Mouse (Mus musculus): ENCODE measurements around the gene Wbp1l. TPM values are rescaled to one million over a fixed set of nuclear protein-coding genes. Genes with fewer than 3 reads are reported as not detected.
A peak's percentile ranks its signal among the peaks of the same experiment; 100 is the strongest.

Gene Wbp1l
- total RNA-seq, 2 experiments from 2014 or later: 65.4 to 101 TPM

GRCm38 (mm10) chr19:46641420-46642085 lies 42.7 kb downstream of the Wbp1l start:
- Histone ChIP-seq H3K27ac (peak overlapping the region; percentile 95), H3K4me3 (peak overlapping the region; percentile 65)
- TF ChIP-seq CTCF (IDR thresholded peaks at IDR 0.05): no peak
- intact Hi-C loops (cut with DNase I): loop anchor here (1.0 kb wide), 1 partner anchor 16 kb away; no protein-coding TSS in a partner anchor
- peak; percentile 89 for DNase-seq

GRCm38 (mm10) chr19:46642136-46642753 lies 43.4 kb downstream of the Wbp1l start:
- Histone ChIP-seq H3K27ac (peak overlapping the region; percentile 95), H3K4me3 (peak overlapping the region; percentile 65)
- no peak for TF ChIP-seq CTCF (IDR thresholded peaks at IDR 0.05)
- intact Hi-C loops (cut with DNase I): no loop called here
- peak; percentile 72 for DNase-seq

GRCm38 (mm10) chr19:46643236-46643635 lies 44.4 kb downstream of the Wbp1l start:
- no peak for TF ChIP-seq CTCF (IDR thresholded peaks at IDR 0.05)

GRCm38 (mm10) chr19:46644343-46644792 lies 45.5 kb downstream of the Wbp1l start:
- peak overlapping the region; percentile 65 for H3K4me3 ChIP-seq
- DNase-seq: no peak
- intact Hi-C loops (cut with DNase I): no loop called here
- peak overlapping the region; percentile 95 for H3K27ac ChIP-seq
- TF ChIP-seq CTCF (IDR thresholded peaks at IDR 0.05): no peak

More at GRCm38 (mm10) chr19:46643236-46643635, 44.4 kb downstream of the Wbp1l start:
- intact Hi-C loops (cut with DNase I): no loop called here
- DNase-seq: peak; percentile 53
- H3K27ac ChIP-seq: peak overlapping the region; percentile 95
- peak overlapping the region; percentile 65 for H3K4me3 ChIP-seq

GRCm38 (mm10) chr19:46644793-46645602 lies 46.1 kb downstream of the Wbp1l start:
- no peak for TF ChIP-seq CTCF (IDR thresholded peaks at IDR 0.05)
- Histone ChIP-seq H3K27ac (peak overlapping the region; percentile 95), H3K4me3 (peak overlapping the region; percentile 65)
- intact Hi-C loops (cut with DNase I): no loop called here
- peak; percentile 81 for DNase-seq

- H3K4me3 ChIP-seq: peak overlapping the region; percentile 65
- peak; percentile 81 for DNase-seq
- H3K27ac ChIP-seq: peak overlapping the region; percentile 95
- intact Hi-C loops (cut with DNase I): no loop called here
- no peak for TF ChIP-seq CTCF (IDR thresholded peaks at IDR 0.05)
Observed at GRCm38 (mm10) chr19:46646041-46646481, 47.2 kb downstream of the Wbp1l start.

- H3K27ac ChIP-seq: peak overlapping the region; percentile 95
- DNase-seq: peak; percentile 72
- TF ChIP-seq CTCF (IDR thresholded peaks at IDR 0.05): no peak
- peak overlapping the region; percentile 65; the same call in 1 of the 2 replicates for H3K4me3 ChIP-seq
- intact Hi-C loops (cut with DNase I): no loop called here
Observed at GRCm38 (mm10) chr19:46647254-46647653, 48.4 kb downstream of the Wbp1l start.

- peak; percentile 50 for TF ChIP-seq CTCF (IDR thresholded peaks at IDR 0.05)
- no peak overlapping the region for H3K4me3 ChIP-seq
- H3K27ac ChIP-seq: peak overlapping the region; percentile 95
- DNase-seq: peak; percentile 54
- intact Hi-C loops (cut with DNase I): no loop called here
Observed at GRCm38 (mm10) chr19:46647850-46648249, 49.0 kb downstream of the Wbp1l start.

GRCm38 (mm10) chr19:46648565-46648964 lies 49.7 kb downstream of the Wbp1l start:
- Histone ChIP-seq H3K27ac (peak overlapping the region; percentile 95), H3K4me3 (no peak overlapping the region)
- intact Hi-C loops (cut with DNase I): no loop called here
- DNase-seq: no peak
- no peak for TF ChIP-seq CTCF (IDR thresholded peaks at IDR 0.05)

- no peak overlapping the region for H3K27ac ChIP-seq
- intact Hi-C loops (cut with DNase I): loop anchor here (10.0 kb wide), 1 partner anchor 48 kb away; no protein-coding TSS in a partner anchor
- DNase-seq: no peak
- no peak overlapping the region for H3K4me3 ChIP-seq
- TF ChIP-seq CTCF (IDR thresholded peaks at IDR 0.05): no peak
Observed at GRCm38 (mm10) chr19:46653188-46653587, 54.3 kb downstream of the Wbp1l start.

GRCm38 (mm10) chr19:46653616-46654235 lies 54.8 kb downstream of the Wbp1l start:
- Histone ChIP-seq H3K4me3 (no peak overlapping the region), H3K27ac (no peak overlapping the region)
- intact Hi-C loops (cut with DNase I): loop anchor here (10.0 kb wide), 1 partner anchor 49 kb away; no protein-coding TSS in a partner anchor
- DNase-seq: no peak
- no peak for TF ChIP-seq CTCF (IDR thresholded peaks at IDR 0.05)

GRCm38 (mm10) chr19:46655626-46656025 lies 56.7 kb downstream of the Wbp1l start:
- intact Hi-C loops (cut with DNase I): loop anchor here (10.0 kb wide), 1 partner anchor 51 kb away; no protein-coding TSS in a partner anchor
- peak; percentile 20 for DNase-seq
- no peak overlapping the region for H3K4me3 ChIP-seq
- H3K27ac ChIP-seq: no peak overlapping the region; the same call in 1 of the 2 replicates
- no peak for TF ChIP-seq CTCF (IDR thresholded peaks at IDR 0.05)
